Mouse (Mus musculus): ENCODE measurements around the gene Jaml. TPM values are rescaled to one million over a fixed set of nuclear protein-coding genes. Genes with fewer than 3 reads are reported as not detected.
A peak's percentile ranks its signal among the peaks of the same experiment; 100 is the strongest.

Gene Jaml
- polyA plus RNA-seq, 1 experiment: 0.32 TPM

- no peak for DNase-seq (ENCODE audit: extremely low spot score in 1 of 2, low spot score in 1 of 2)
Observed at GRCm38 (mm10) chr9:45071800-45072199, 7.2 kb upstream of the Jaml start.

- no peak for DNase-seq (ENCODE audit: extremely low spot score in 1 of 2, low spot score in 1 of 2)
Observed at GRCm38 (mm10) chr9:45077859-45078258, 1.1 kb upstream of the Jaml start.

- no peak for DNase-seq (ENCODE audit: extremely low spot score in 1 of 2, low spot score in 1 of 2)
Observed at GRCm38 (mm10) chr9:45083132-45083531, 4.1 kb downstream of the Jaml start.

GRCm38 (mm10) chr9:45084556-45084955 is 5.6 kb downstream of the Jaml start:
- no peak for DNase-seq (ENCODE audit: extremely low spot score in 1 of 2, low spot score in 1 of 2)

GRCm38 (mm10) chr9:45085741-45086690 is 7.0 kb downstream of the Jaml start:
- DNase-seq (ENCODE audit: extremely low spot score in 1 of 2, low spot score in 1 of 2): no peak

- no peak for DNase-seq (ENCODE audit: extremely low spot score in 1 of 2, low spot score in 1 of 2)
Observed at GRCm38 (mm10) chr9:45088040-45088439, 9.1 kb downstream of the Jaml start.

- no peak for DNase-seq (ENCODE audit: extremely low spot score in 1 of 2, low spot score in 1 of 2)
Observed at GRCm38 (mm10) chr9:45090811-45091210, 11.8 kb downstream of the Jaml start.

- DNase-seq (ENCODE audit: extremely low spot score in 1 of 2, low spot score in 1 of 2): no peak
Observed at GRCm38 (mm10) chr9:45092641-45093040, 13.7 kb downstream of the Jaml start.

- DNase-seq (ENCODE audit: extremely low spot score in 1 of 2, low spot score in 1 of 2): no peak
Observed at GRCm38 (mm10) chr9:45095149-45095937, 16.4 kb downstream of the Jaml start.

- no peak for DNase-seq (ENCODE audit: extremely low spot score in 1 of 2, low spot score in 1 of 2)
Observed at GRCm38 (mm10) chr9:45097877-45098276, 18.9 kb downstream of the Jaml start.

GRCm38 (mm10) chr9:45098426-45098825 is 19.4 kb downstream of the Jaml start:
- no peak for DNase-seq (ENCODE audit: extremely low spot score in 1 of 2, low spot score in 1 of 2)

GRCm38 (mm10) chr9:45102528-45102927 is 23.5 kb downstream of the Jaml start:
- no peak for DNase-seq (ENCODE audit: extremely low spot score in 1 of 2, low spot score in 1 of 2)

- no peak for DNase-seq (ENCODE audit: extremely low spot score in 1 of 2, low spot score in 1 of 2)
Observed at GRCm38 (mm10) chr9:45103211-45103979, 24.4 kb downstream of the Jaml start.

GRCm38 (mm10) chr9:45105596-45106374 is 26.8 kb downstream of the Jaml start:
- DNase-seq (ENCODE audit: extremely low spot score in 1 of 2, low spot score in 1 of 2): no peak

GRCm38 (mm10) chr9:45115706-45116105 is 36.7 kb downstream of the Jaml start:
- peak; percentile 32 to 86 for DNase-seq (ENCODE audit: extremely low spot score in 1 of 2, low spot score in 1 of 2)

- no peak for DNase-seq (ENCODE audit: extremely low spot score in 1 of 2, low spot score in 1 of 2)
Observed at GRCm38 (mm10) chr9:45116819-45117218, 37.8 kb downstream of the Jaml start.

GRCm38 (mm10) chr9:45117741-45118431 is 38.9 kb downstream of the Jaml start, which contains the start of gene Scn2b:
Gene Scn2b (plus strand): TSS chr9:45117782.
- DNase-seq (ENCODE audit: extremely low spot score in 1 of 2, low spot score in 1 of 2): peak in 1 of 2 experiments; percentile 66

GRCm38 (mm10) chr9:45118552-45118951 is 39.6 kb downstream of the Jaml start:
- DNase-seq (ENCODE audit: extremely low spot score in 1 of 2, low spot score in 1 of 2): no peak

GRCm38 (mm10) chr9:45119316-45119953 is 40.5 kb downstream of the Jaml start:
- DNase-seq (ENCODE audit: extremely low spot score in 1 of 2, low spot score in 1 of 2): no peak
